Mouse (Mus musculus) midbrain, embryonic 14.5 days (tissue): ENCODE measurements at regions not wholly inside any gene's neighbourhood (a gene's known extent, or its start where the extent isn't known, plus 50 kb on each side); places are given as distances from the start of the nearest gene placed in this dataset.

ENCODE experiments used
- ATAC-seq: fragments of 200-750 bp; cut with Nextera tagmentation; 2 replicates; pipeline ENCODE4 v1.8.0; 2017; ENCODE audit warnings: moderate number of reproducible peaks, moderate library complexity; ENCODE audit not compliant: low FRiP score, low TSS enrichment
- DNase-seq: peaks from one replicate; pipeline ENCODE4 v3.0.0-alpha.2; 2015
- H3K27ac ChIP-seq: fragments of 300-500 bp; sonication (generic); replicated peaks from 2 replicates; pipeline ENCODE4 v1.5.1; 2014; ENCODE audit warnings: mild to moderate bottlenecking, low read depth, low read length, moderate library complexity
- H3K27me3 ChIP-seq: fragments of 300-500 bp; sonication (generic); 2 replicates; pipeline ENCODE4 v1.6.1; 2014; ENCODE audit warnings: low read length, control low read depth, mixed read lengths; ENCODE audit not compliant: control insufficient read depth, insufficient read depth
- H3K36me3 ChIP-seq: fragments of 300-500 bp; sonication (generic); 2 replicates; pipeline ENCODE4 v1.6.1; 2014; ENCODE audit warnings: low read length, control low read depth; ENCODE audit not compliant: control insufficient read depth, insufficient read depth
- H3K4me1 ChIP-seq: fragments of 300-500 bp; sonication (generic); 2 replicates; pipeline ENCODE4 v1.6.1; 2014; ENCODE audit warnings: mild to moderate bottlenecking, antibody characterized with exemption, low read length, control low read depth; ENCODE audit not compliant: control insufficient read depth, insufficient read depth
- H3K4me2 ChIP-seq: fragments of 300-500 bp; sonication (generic); 2 replicates; pipeline ENCODE4 v1.6.1; 2014; ENCODE audit warnings: mild to moderate bottlenecking, low read length, moderate library complexity
- H3K4me3 ChIP-seq: fragments of 300-500 bp; sonication (generic); replicated peaks from 2 replicates; pipeline ENCODE4 v1.5.1; 2014; ENCODE audit warnings: low read depth, low read length
- H3K9ac ChIP-seq: fragments of 300-500 bp; sonication (generic); replicated peaks from 2 replicates; pipeline ENCODE4 v1.6.1; 2014; ENCODE audit warnings: mild to moderate bottlenecking, low read length, moderate library complexity
- H3K9me3 ChIP-seq: fragments of 300-500 bp; sonication (generic); 2 replicates; pipeline ENCODE4 v1.6.1; 2016; ENCODE audit warnings: low read length, control low read depth, mixed read lengths; ENCODE audit not compliant: control insufficient read depth
- WGBS: fragments of 180-500 bp; shearing (Covaris S2); extraction: QIAGEN DNeasy Blood & Tissue Kit; methylation state at CpG from one replicate; pipeline ENCODE4 v1.1.7; 2014; 5-methylcytosine and 5-hydroxymethylcytosine counted together

DNA sequence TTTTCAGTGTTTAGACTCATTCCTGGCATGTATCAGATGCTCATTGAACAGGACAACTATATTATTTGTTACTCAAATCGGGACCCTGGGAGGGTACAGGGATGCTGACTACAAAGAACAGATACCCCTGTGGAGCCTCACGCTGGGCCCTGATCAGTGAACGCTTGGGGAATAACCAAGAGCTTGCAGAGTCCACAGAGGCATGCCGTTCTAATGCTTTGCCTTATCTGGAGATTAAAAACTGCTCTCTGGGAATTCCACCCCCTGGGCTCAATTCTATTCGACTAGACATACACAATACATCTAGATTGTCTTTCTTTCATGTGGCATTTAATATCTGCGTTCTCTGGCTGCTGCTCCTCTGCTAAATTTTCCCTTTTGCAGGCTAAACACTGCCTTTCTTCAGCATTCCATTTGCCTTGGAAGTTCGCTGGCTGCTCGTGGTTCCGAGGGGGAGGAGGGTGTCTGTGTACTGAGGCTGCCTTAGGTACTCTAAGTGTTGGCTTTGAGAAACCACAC, 272.8 kb downstream of the Foxo1 start:
- no peaks in the 10 kb centered on the region for H3K36me3 ChIP-seq
- no peak for ATAC-seq
- H3K27me3 ChIP-seq, result no peaks in the 10 kb centered on the region
- 0 out of 2 replicates have a peak, but pooled peaks cover 4% of the 10 kb centered on the region for H3K4me1 ChIP-seq
- H3K9me3 ChIP-seq, result no peaks in the 10 kb centered on the region
- H3K4me3 ChIP-seq, result no peak overlapping the region
- no peak overlapping the region for H3K9ac ChIP-seq
- H3K4me2 ChIP-seq, result no peak overlapping the region
- H3K27ac ChIP-seq, result no peak overlapping the region
- 14% methylated on average over 9 of the region's 9 CpGs for WGBS
- DNase-seq, result no peak

DNA sequence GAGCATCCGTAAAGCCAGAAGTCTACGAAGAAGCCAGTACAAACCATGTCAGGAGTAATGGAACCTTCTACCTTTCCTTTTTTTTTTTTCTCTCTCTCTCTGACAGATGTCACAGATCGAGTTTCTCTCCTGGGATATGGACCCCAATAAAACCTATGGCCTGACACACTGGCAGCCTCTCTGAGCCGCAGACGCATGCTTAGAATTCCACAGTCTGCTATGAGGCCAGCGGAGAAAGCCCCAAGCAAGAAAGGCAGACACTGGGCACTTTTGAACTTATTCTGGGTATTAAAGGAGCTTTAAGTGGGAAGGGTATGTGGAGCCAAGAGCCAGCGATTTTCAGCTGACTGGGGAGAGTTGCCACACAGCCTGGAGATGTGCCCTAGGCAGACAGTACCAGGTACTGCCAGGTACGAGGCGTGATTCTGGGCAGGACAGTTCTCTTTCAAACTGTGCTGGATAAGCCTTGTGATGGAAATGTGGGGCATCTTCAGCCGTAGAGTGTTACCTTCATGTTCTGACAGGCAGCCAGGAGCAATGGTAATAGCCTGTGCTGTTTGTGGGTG, 271.8 kb downstream of the Foxo1 start:
- Histone ChIP-seq H3K27me3 (no peaks in the 10 kb centered on the region), H3K36me3 (no peaks in the 10 kb centered on the region), H3K4me1 (0 out of 2 replicates have a peak, but pooled peaks cover 4% of the 10 kb centered on the region), H3K9ac (no peak overlapping the region), H3K4me3 (no peak overlapping the region), H3K4me2 (no peak overlapping the region), H3K9me3 (no peaks in the 10 kb centered on the region), H3K27ac (no peak overlapping the region)
- DNase-seq (no peak), ATAC-seq (no peak)
- 71% methylated on average over 10 of the region's 10 CpGs for WGBS

DNA sequence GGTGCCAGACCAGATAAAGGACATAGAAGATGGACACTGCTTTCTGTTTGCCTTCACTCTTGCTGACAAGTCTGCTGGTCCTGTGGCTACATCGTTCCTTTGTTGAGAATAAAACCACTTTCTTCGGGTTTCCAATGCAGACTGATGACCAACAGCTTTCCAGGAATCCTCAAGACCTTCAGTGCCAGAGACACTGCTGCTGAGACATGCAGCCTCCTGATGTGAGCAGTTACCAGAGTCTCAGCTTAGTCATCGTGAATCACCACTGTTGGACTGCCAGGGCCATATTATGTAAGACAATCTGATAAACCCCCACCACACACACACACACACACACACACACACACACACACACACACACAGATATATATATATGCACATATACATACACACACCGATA, 270.2 kb downstream of the Foxo1 start:
- 91% methylated on average over 4 of the region's 4 CpGs for WGBS

DNA sequence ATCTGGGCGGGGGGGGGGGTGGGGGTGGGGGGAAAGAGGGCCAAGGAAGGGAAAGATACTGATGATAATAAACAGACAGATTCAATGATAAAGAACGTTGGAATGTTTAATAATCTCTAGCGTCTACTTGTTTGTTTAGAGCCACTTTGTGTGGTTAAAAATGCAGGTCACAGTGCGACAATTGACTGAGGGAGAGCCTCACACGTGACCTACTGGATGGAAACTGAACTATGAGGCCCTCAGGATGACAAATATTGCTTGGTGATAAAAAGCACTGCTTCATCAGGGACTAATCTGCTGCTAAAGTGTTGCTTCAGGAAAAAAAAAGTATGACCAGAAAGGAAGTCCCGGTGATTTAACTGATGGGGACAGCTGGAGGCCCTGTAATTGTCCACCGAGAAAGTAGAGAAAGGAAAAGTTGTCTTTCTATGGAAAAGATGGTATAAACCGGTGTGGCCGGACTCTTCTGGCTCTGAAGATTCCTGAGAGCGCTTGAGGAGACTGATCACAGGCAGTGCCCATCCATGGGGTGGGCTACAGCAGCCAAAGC, 269.3 kb downstream of the Foxo1 start:
- H3K9ac ChIP-seq, result no peak overlapping the region
- 86% methylated on average over 10 of the region's 10 CpGs for WGBS
- DNase-seq (no peak), ATAC-seq (no peak)
- H3K27me3 ChIP-seq, result no peaks in the 10 kb centered on the region; the same call in 1 of the 2 replicates
- no peak overlapping the region for H3K27ac ChIP-seq
- no peak overlapping the region for H3K4me2 ChIP-seq
- no peak overlapping the region for H3K4me3 ChIP-seq
- 0 out of 2 replicates have a peak, but pooled peaks cover 4% of the 10 kb centered on the region for H3K4me1 ChIP-seq
- no peaks in the 10 kb centered on the region for H3K36me3 ChIP-seq
- H3K9me3 ChIP-seq, result no peaks in the 10 kb centered on the region

More for the DNA sequence above, 270.2 kb downstream of the Foxo1 start:
- no peaks in the 10 kb centered on the region for H3K36me3 ChIP-seq
- no peak overlapping the region for H3K4me3 ChIP-seq
- DNase-seq (no peak), ATAC-seq (no peak)
- H3K27ac ChIP-seq, result no peak overlapping the region
- 0 out of 2 replicates have a peak, but pooled peaks cover 4% of the 10 kb centered on the region for H3K4me1 ChIP-seq
- no peak overlapping the region for H3K9ac ChIP-seq
- no peak overlapping the region for H3K4me2 ChIP-seq
- H3K27me3 ChIP-seq, result no peaks in the 10 kb centered on the region; the same call in 1 of the 2 replicates
- H3K9me3 ChIP-seq, result no peaks in the 10 kb centered on the region

DNA sequence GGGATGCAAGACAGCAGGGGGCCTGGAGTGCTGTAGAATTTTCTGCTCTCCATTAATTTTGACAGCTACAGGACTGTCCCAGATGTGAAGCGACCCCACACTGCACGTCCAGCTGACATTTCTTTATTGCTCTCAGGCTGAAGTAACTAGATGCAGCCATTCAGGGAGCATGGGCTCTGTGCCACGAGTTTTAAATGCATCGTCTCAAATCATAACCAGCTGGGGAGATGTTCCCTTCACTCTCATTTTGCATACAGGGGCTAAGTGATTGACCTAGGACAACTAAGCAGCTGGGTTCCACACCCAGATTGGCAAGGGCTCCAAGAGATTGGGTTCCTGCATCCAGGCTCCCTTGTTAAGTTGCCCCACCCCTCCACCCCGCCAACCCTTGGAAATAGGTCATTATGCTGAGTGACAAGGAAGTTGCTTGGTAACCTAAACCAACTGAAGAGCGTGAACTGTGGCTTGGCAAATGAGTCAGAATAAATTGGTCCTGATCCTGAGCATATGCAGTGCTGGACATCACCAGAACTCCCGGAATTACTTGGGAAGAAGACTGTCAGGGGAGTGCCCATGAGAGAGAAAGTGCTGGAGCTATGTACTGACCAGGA, 267.4 kb downstream of the Foxo1 start:
- Histone ChIP-seq H3K9me3 (no peaks in the 10 kb centered on the region), H3K9ac (no peak overlapping the region), H3K4me2 (no peak overlapping the region), H3K27ac (no peak overlapping the region), H3K4me3 (no peak overlapping the region), H3K4me1 (no peaks in the 10 kb centered on the region), H3K36me3 (no peaks in the 10 kb centered on the region), H3K27me3 (no peaks in the 10 kb centered on the region; the same call in 1 of the 2 replicates)
- no peak for DNase-seq
- ATAC-seq, result no peak
- 57% methylated on average over 7 of the region's 7 CpGs for WGBS

DNA sequence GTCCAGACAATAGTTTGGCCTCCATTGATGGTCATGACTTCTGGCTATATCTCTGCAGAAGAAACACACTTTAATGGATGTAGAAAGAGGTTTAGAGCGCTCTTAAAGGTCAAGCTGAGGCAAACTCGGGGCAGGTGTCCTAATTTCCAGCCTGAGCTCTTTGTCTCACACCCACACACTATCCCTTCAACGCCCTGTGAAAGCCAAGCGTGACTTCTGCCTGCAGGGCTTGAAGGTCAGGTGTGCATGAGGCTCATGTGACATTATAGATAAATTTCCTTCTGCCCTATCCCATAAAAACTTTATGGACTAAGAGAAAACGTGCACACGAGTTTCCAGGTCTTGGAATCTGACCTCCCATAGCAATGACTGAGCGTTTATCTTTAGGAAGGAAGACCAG, 266.0 kb downstream of the Foxo1 start:
- Histone ChIP-seq H3K9me3 (no peaks in the 10 kb centered on the region), H3K4me2 (no peak overlapping the region), H3K27ac (no peak overlapping the region), H3K27me3 (no peaks in the 10 kb centered on the region; the same call in 1 of the 2 replicates), H3K4me3 (no peak overlapping the region), H3K4me1 (no peaks in the 10 kb centered on the region), H3K9ac (no peak overlapping the region), H3K36me3 (no peaks in the 10 kb centered on the region)
- WGBS, result 92% methylated on average over 7 of the region's 7 CpGs
- no peak for ATAC-seq
- no peak for DNase-seq

DNA sequence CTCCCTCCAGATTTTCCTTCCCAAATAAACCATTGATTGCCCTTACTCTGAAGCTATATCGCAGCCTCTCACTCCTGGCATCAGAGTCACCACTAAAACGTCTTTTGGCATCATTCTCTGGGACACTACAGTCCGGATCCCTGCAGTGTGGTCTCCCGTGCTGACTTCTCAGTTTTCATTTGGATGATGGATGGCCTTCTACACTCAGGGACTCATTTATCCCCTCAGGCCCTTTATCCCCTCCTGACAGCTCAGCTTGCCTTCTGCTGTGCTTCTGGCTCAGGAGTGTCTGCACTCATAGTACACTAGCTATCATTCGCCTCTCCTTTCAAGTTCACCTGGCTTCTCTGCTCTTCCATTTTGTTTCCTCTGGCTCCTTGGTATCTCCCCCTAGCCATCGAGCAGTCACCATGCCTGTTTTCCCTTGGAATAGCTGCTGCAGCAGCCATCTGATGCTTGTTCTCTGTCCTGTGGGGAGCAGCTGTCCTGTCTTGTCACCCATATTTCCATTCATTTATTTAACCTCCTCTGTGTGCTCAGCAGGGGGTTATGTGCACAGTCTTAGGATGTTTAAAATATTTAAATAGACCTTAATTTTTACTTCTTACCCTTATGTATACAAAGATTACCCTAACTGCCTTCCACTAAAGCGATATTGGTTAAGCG, 263.7 kb downstream of the Foxo1 start:
- Histone ChIP-seq H3K4me2 (no peak overlapping the region), H3K4me1 (no peaks in the 10 kb centered on the region), H3K4me3 (no peak overlapping the region), H3K9ac (no peak overlapping the region), H3K27me3 (no peaks in the 10 kb centered on the region; the same call in 1 of the 2 replicates), H3K27ac (0 out of 2 replicates have a peak overlapping the region, but pooled peaks have one; percentile 9), H3K36me3 (no peaks in the 10 kb centered on the region), H3K9me3 (no peaks in the 10 kb centered on the region)
- DNase-seq, result no peak
- no peak for ATAC-seq
- 69% methylated on average over 8 of the region's 8 CpGs for WGBS

DNA sequence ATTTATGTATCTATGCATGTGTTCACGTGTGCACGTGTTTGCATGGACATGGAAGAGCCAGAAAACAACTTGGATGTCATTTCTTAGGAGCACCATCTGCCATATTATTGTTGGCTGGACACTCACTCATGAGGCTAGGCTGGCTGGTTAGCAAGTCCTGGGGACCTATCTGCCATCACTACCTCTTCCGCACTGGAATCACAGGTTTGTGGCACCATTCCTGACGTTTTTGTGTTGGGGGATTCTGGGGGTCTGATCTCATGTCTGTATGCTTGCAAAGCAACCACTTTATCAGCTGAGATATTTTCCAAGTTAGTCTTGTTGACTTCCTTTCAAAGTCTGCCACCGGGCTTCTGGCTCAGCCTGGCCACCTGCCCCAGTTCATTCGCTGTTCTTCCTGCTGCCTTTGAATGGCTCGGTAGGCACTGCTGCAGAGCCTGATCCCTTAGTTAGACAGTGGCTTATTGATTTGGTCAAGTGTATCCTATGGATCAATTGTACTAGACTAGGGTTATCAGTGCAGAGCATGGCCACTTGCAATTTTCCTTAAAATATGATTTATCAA, 262.4 kb downstream of the Foxo1 start:
- H3K9ac ChIP-seq, result no peak overlapping the region

More for the DNA sequence above, 262.4 kb downstream of the Foxo1 start:
- Histone ChIP-seq H3K4me2 (no peak overlapping the region), H3K36me3 (no peaks in the 10 kb centered on the region), H3K27me3 (no peaks in the 10 kb centered on the region; the same call in 1 of the 2 replicates), H3K27ac (no peak overlapping the region), H3K9me3 (no peaks in the 10 kb centered on the region), H3K4me3 (no peak overlapping the region), H3K4me1 (no peaks in the 10 kb centered on the region)
- 84% methylated on average over 7 of the region's 7 CpGs for WGBS
- DNase-seq (no peak), ATAC-seq (no peak)
